In genomic region chr9:45048511-45048910, GRCm38 (mm10) we compare ENCODE assay signal across 9 mouse cellular contexts. TPM values are rescaled to one million over a fixed set of nuclear protein-coding genes. Genes with fewer than 3 reads are reported as not detected.
DNase-seq lines count a peak whose midpoint lies in the region; ATAC-seq and TF ChIP-seq lines count a peak whose summit lies in the region.
"Had no signal": no experiment of that assay in that cellular context is flagged by ENCODE, and none has a peak within 500 bp of the region (broad histone marks: within the 10 kb centered on the region; RNA-seq: fewer than 3 reads in every experiment).

No protein-coding gene starts in this region.

- no peak for TF ChIP-seq POLR2A in cerebellum, adult 2 months (IDR thresholded peaks at IDR 0.05; ENCODE audit: borderline replicate concordance, insufficient read depth, low read length)
- no peak for TF ChIP-seq POLR2A in liver, adult 2 months (IDR thresholded peaks at IDR 0.05; ENCODE audit: extremely low read depth, insufficient read depth, low read length)

- no peaks in the 10 kb centered on the region for H3K27me3 ChIP-seq in cerebellum, adult 2 months (ENCODE audit: control insufficient read depth, insufficient read depth, low read length)
- no peaks in the 10 kb centered on the region for H3K27me3 ChIP-seq in liver, adult 2 months (ENCODE audit: control insufficient read depth, insufficient read depth, low read length)
- H3K27me3 ChIP-seq in G1E (ENCODE audit: insufficient read depth, low read length) = peaks cover 12% of the 10 kb centered on the region
- no peaks in the 10 kb centered on the region for H3K27me3 ChIP-seq in splenic B cell, adult 2 months (ENCODE audit: control insufficient read depth, insufficient read depth, low read length, poor library complexity, severe bottlenecking)

- no peaks in the 10 kb centered on the region for H3K79me2 ChIP-seq in liver, adult 2 months (ENCODE audit: control insufficient read depth, insufficient read depth, low read length)

- H3K27ac ChIP-seq in cerebellum, adult 2 months (ENCODE audit: insufficient read depth, low read length) = no peak overlapping the region
- H3K27ac ChIP-seq in liver, adult 2 months (replicated peaks; ENCODE audit: insufficient read depth, low read depth, low read length) = no peak overlapping the region

- H3K36me3 ChIP-seq in liver, adult 2 months (ENCODE audit: control insufficient read depth, insufficient read depth, low read length) = peaks cover 40% of the 10 kb centered on the region
- no peaks in the 10 kb centered on the region for H3K36me3 ChIP-seq in G1E (replicated peaks)
- H3K36me3 ChIP-seq in splenic B cell, adult 2 months (ENCODE audit: control insufficient read depth, insufficient read depth, low read length, poor library complexity, severe bottlenecking) = no peaks in the 10 kb centered on the region

- 14% methylated on average over 4 of the region's 4 CpGs for WGBS in cerebellum, adult 2 months
- 33% methylated on average over 4 of the region's 4 CpGs for WGBS in liver, adult 2 months

- H3K9ac ChIP-seq in liver, adult 2 months (ENCODE audit: low read depth, low read length) = no peak overlapping the region

- no peak overlapping the region for H3K4me3 ChIP-seq in cerebellum, adult 2 months (replicated peaks; ENCODE audit: insufficient read depth, low read depth, low read length)
- H3K4me3 ChIP-seq in liver, adult 2 months (ENCODE audit: insufficient read depth, low read depth, low read length) = no peak overlapping the region
- H3K4me3 ChIP-seq in G1E (ENCODE audit: low read depth, low read length) = no peak overlapping the region

- H3K9me3 ChIP-seq in G1E (replicated peaks) = no peaks in the 10 kb centered on the region

- DNase-seq in cerebellum, adult 2 months = peak; percentile 24 to 51
- DNase-seq in cerebellum, adult 11-12 months = no peak
- peak; percentile 40 for DNase-seq in liver, adult 2 months (ENCODE audit: extremely low read depth, low read depth, low spot score)
- DNase-seq in liver = no peak
- DNase-seq in G1E (ENCODE audit: low spot score) = peak; percentile 30
- DNase-seq in embryo, embryonic 11.5 days (ENCODE audit: low read depth, low spot score) = peak; percentile 29
- DNase-seq in splenic B cell, adult 2 months (ENCODE audit: low read depth, low spot score) = peak; percentile 71
- no peak for DNase-seq in adrenal gland, postnatal 25 days

- ATAC-seq in G1E (ENCODE audit: extremely low read depth, insufficient number of reproducible peaks, low FRiP score, poor library complexity, severe bottlenecking) = no peak

- no peaks in the 10 kb centered on the region for H3K4me1 ChIP-seq in cerebellum, adult 2 months (ENCODE audit: control insufficient read depth, insufficient read depth, low read length)
- H3K4me1 ChIP-seq in liver, adult 2 months (ENCODE audit: control insufficient read depth, insufficient read depth, low read length) = peaks cover 2% of the 10 kb centered on the region; the same call in 1 of the 2 replicates
- H3K4me1 ChIP-seq in G1E (ENCODE audit: insufficient read depth, low read depth, low read length) = peaks cover 3% of the 10 kb centered on the region

- TF ChIP-seq CTCF in cerebellum, adult 2 months (IDR thresholded peaks at IDR 0.05; ENCODE audit: borderline replicate concordance, insufficient read depth, low read depth, low read length) = peak; percentile 48; the same call in 1 of the 2 replicates
- TF ChIP-seq CTCF in liver, adult 2 months (IDR thresholded peaks at IDR 0.05; ENCODE audit: low read depth, low read length) = peak; percentile 46
- TF ChIP-seq CTCF in G1E (IDR thresholded peaks at IDR 0.05; ENCODE audit: low read depth, low read length) = peak; percentile 61

RNA-seq across cellular contexts. Expression of gene Mpzl3, which starts 6.5 kb away (rescaled TPM):
- polyA plus RNA-seq in cerebellum, adult 2 months (2012; rRNA removed) = 7.4 and 8.3 TPM in 2 replicates
- total RNA-seq in liver, adult 2 months (2014; rRNA removed) = 6.8 and 8.5 TPM in 2 replicates
- 3.0 and 3.4 TPM in 2 replicates for polyA plus RNA-seq in liver, adult 2 months (2012; rRNA removed)
- total RNA-seq in G1E (2014; fragmentation: Nextera tagmentation) = 1.2 and 2.8 TPM in 2 replicates
- 1.5 and 1.7 TPM in 2 replicates for total RNA-seq in G1E (2017)
- polyA plus RNA-seq in G1E (2012) = 0.04 and 0.08 TPM in 2 replicates
- 6.0 and 6.8 TPM in 2 replicates for total RNA-seq in adrenal gland, postnatal 25 days (2021)

RNA-seq across cellular contexts. Expression of gene Mpzl2, which starts 8.9 kb away (rescaled TPM):
- polyA plus RNA-seq in cerebellum, adult 2 months (2012; rRNA removed) = 1.1 and 2.4 TPM in 2 replicates
- total RNA-seq in liver, adult 2 months (2014; rRNA removed) = 24.2 and 29.9 TPM in 2 replicates
- 20.5 and 34.0 TPM in 2 replicates for polyA plus RNA-seq in liver, adult 2 months (2012; rRNA removed)
- total RNA-seq in G1E (2014; fragmentation: Nextera tagmentation) (0.44 and 1.4 TPM in 2 replicates), G1E (2017) (0.17 TPM in 1 of 2 replicates, not detected in the other)
- not detected in 2 replicates for polyA plus RNA-seq in G1E (2012)
- total RNA-seq in adrenal gland, postnatal 25 days (2021) = 5.7 and 7.4 TPM in 2 replicates

RNA-seq across cellular contexts. Expression of gene Jaml, which starts 30.5 kb away (rescaled TPM):
- polyA plus RNA-seq in cerebellum, adult 2 months (2012; rRNA removed) = 3.8 and 4.2 TPM in 2 replicates
- total RNA-seq in liver, adult 2 months (2014; rRNA removed) = 1.3 and 1.8 TPM in 2 replicates
- 0.05 and 0.11 TPM in 2 replicates for polyA plus RNA-seq in liver, adult 2 months (2012; rRNA removed)
- not detected in 2 replicates for total RNA-seq in G1E (2014; fragmentation: Nextera tagmentation)
- not detected in 2 replicates for total RNA-seq in G1E (2017)
- not detected in 2 replicates for polyA plus RNA-seq in G1E (2012)
- 1.1 and 2.6 TPM in 2 replicates for total RNA-seq in adrenal gland, postnatal 25 days (2021)

RNA-seq across cellular contexts. Expression of gene Cd3e, which starts 39.1 kb away (rescaled TPM):
- polyA plus RNA-seq in cerebellum, adult 2 months (2012; rRNA removed) = 0.05 and 0.27 TPM in 2 replicates
- total RNA-seq in liver, adult 2 months (2014; rRNA removed) = 0.09 and 0.60 TPM in 2 replicates
- 0.68 and 0.82 TPM in 2 replicates for polyA plus RNA-seq in liver, adult 2 months (2012; rRNA removed)
- total RNA-seq in G1E (2014; fragmentation: Nextera tagmentation) (not detected in 2 replicates), G1E (2017) (0.06 and 0.16 TPM in 2 replicates)
- not detected in 2 replicates for polyA plus RNA-seq in G1E (2012)
- 0.46 TPM in 1 of 2 replicates, not detected in the other for total RNA-seq in adrenal gland, postnatal 25 days (2021)
- polyA plus RNA-seq: heart, embryonic 14.5 days had no signal

Comparison
In these comparisons a context has a peak if more than half of its experiments do, and no peak if none do; other contexts are left out.
1. DNase-seq: peak in cerebellum, adult 2 months (2 of 2), liver, adult 2 months (single experiment), G1E (single experiment), embryo, embryonic 11.5 days (single experiment) and splenic B cell, adult 2 months (single experiment); none in cerebellum, adult 11-12 months (single experiment), liver (single experiment) and adrenal gland, postnatal 25 days (single experiment).
2. Peak in every context shown above with its lines, with median percentiles within 50 percentile points of each other: CTCF ChIP-seq.